Mouse (Mus musculus) midbrain, embryonic 11.5 days (tissue): ENCODE data around the gene Hsd17b6. TPM values are rescaled to one million over a fixed set of nuclear protein-coding genes. Genes with fewer than 3 reads are reported as not detected.
"Not testable (repeated sequence)": the region's sequence is repeated elsewhere in the genome, so short reads cannot be mapped to it uniquely, and the experiment has no call there.

ENCODE experiments used
- ATAC-seq: fragments of 200-750 bp; cut with Nextera tagmentation; 2 replicates; pipeline ENCODE4 v1.8.0; 2017; ENCODE audit warnings: moderate TSS enrichment, moderate library complexity; ENCODE audit not compliant: low FRiP score
- DNase-seq: peaks from one replicate; pipeline ENCODE4 v3.0.0; 2015; ENCODE audit warnings: low spot score; ENCODE audit errors: missing footprints
- H3K27ac ChIP-seq: fragments of 300-500 bp; sonication (generic); 2 replicates; pipeline ENCODE4 v1.5.1; 2014; ENCODE audit warnings: low read depth, low read length
- H3K27me3 ChIP-seq: fragments of 300-500 bp; sonication (generic); 2 replicates; pipeline ENCODE4 v1.6.1; 2014; ENCODE audit warnings: mild to moderate bottlenecking, low read length, moderate library complexity, mixed read lengths; ENCODE audit not compliant: control insufficient read depth, insufficient read depth
- H3K36me3 ChIP-seq: fragments of 300-500 bp; sonication (generic); 2 replicates; pipeline ENCODE4 v1.6.1; 2014; ENCODE audit warnings: mild to moderate bottlenecking, low read length, moderate library complexity, mixed read lengths; ENCODE audit not compliant: control insufficient read depth, insufficient read depth
- H3K4me1 ChIP-seq: fragments of 300-500 bp; sonication (generic); 2 replicates; pipeline ENCODE4 v1.6.1; 2014; ENCODE audit warnings: low read length; ENCODE audit not compliant: control insufficient read depth, insufficient read depth
- H3K4me2 ChIP-seq: fragments of 300-500 bp; sonication (generic); 2 replicates; pipeline ENCODE4 v1.6.1; 2014; ENCODE audit warnings: mild to moderate bottlenecking, moderate library complexity
- H3K4me3 ChIP-seq: fragments of 300-500 bp; sonication (generic); 2 replicates; pipeline ENCODE4 v1.5.1; 2014; ENCODE audit warnings: low read depth, low read length
- H3K9ac ChIP-seq: fragments of 300-500 bp; sonication (generic); 2 replicates; pipeline ENCODE4 v1.6.1; 2014; ENCODE audit warnings: low read length
- H3K9me3 ChIP-seq: fragments of 300-500 bp; sonication (generic); 2 replicates; pipeline ENCODE4 v1.6.1; 2016; ENCODE audit warnings: low read length; ENCODE audit not compliant: control insufficient read depth
- whole genome bisulfite sequencing: fragments of 180-500 bp; shearing (Covaris S2); extraction: QIAGEN DNeasy Blood & Tissue Kit; methylation state at CpG from one replicate; pipeline ENCODE4 v1.1.7; 2014; 5-methylcytosine and 5-hydroxymethylcytosine counted together
- polyA plus RNA-seq: library from polyadenylated mRNA; unstranded; fragments of >200 nt; fragmentation: Nextera tagmentation; extraction: Ambion mirVana; gene quantifications from 2 replicates; pipeline ENCODE4 v1.2.1, GENCODE M21; 2014

The Hsd17b6 gene
- polyA plus RNA-seq = not detected in 2 replicates

DNA sequence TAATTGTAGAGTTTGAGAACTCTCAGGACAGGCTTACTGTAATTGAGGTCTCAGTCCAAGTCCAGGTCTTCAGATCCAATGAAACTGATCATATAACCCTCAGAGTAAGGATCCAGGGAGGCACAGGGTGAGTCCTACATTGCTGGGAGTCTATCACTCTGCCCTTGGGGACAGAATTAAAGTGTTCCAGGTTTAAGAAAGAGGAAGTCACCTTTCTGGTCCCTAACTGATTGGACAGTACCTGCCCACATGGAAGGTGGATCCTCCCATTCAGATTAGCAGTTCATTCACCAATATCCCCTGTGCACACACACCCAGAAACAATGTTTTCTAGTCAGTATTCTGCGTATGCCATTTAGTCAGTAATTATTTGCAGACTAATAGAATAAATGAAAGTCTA, at the start of gene Hsd17b6:
Gene Hsd17b6, minus strand, starts transcription at position 166 of the 400 bp plus-strand sequence.
- ATAC-seq = no peak
- no peaks in the 10 kb centered on the region for H3K4me1 ChIP-seq
- no peaks in the 10 kb centered on the region for H3K36me3 ChIP-seq
- no peaks in the 10 kb centered on the region for H3K9me3 ChIP-seq
- DNase-seq = no peak
- no peak within 1 kb of the TSS for H3K9ac ChIP-seq
- H3K27ac ChIP-seq = no peak within 1 kb of the TSS
- no peak within 1 kb of the TSS for H3K4me3 ChIP-seq
- 94% methylated on average over 1 of the region's 1 CpGs for WGBS
- no peak within 1 kb of the TSS for H3K4me2 ChIP-seq
- no peaks in the 10 kb centered on the region for H3K27me3 ChIP-seq

DNA sequence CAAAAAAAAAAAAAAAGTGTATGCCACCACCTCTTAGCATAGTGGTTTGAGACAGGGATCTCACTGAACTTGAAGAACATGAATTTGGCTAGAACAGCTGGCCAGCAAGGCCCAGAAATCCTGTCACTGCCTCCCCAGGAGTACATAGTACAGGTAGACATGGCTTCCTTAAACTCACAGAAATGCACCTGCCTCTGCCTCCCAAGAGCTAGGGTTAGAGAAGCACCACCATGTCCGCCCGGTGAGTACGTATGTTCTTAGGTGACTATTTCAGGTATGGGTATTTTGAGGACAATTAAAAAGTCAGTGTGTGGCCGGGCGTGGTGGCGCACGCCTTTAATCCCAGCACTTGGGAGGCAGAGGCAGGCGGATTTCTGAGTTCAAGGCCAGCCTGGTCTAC, 45.6 kb upstream of the Hsd17b6 start:
- Histone ChIP-seq H3K27ac (no peak overlapping the region), H3K9me3 (no peaks in the 10 kb centered on the region), H3K4me3 (no peak overlapping the region), H3K4me1 (peaks cover 3% of the 10 kb centered on the region), H3K27me3 (no peaks in the 10 kb centered on the region), H3K36me3 (peaks cover 17% of the 10 kb centered on the region), H3K9ac (no peak overlapping the region), H3K4me2 (no peak overlapping the region)
- no peak for DNase-seq
- no peak for ATAC-seq
- 93% methylated on average over 8 of the region's 8 CpGs for WGBS

DNA sequence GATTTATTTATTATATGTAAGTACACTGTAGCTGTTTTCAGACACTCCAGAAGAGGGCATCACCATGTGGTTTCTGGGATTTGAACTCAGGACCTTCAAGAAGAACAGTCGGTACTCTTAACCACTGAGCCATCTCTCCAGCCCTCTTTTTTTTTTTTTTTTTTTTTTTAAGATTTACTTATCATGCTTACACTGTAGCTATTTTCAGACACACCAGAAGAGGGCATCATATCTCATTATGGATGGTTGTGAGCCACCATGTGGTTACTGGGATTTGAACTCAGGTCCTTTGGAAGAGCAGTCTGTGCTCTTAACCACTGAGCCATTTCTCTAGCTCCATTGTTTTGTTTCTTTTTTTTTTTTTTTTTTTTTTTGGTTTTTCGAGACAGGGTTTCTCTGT, 44.7 kb upstream of the Hsd17b6 start:
- not testable (repeated sequence) for H3K9ac ChIP-seq, H3K4me3 ChIP-seq, H3K27me3 ChIP-seq, H3K4me2 ChIP-seq, H3K4me1 ChIP-seq, H3K9me3 ChIP-seq, ATAC-seq, H3K27ac ChIP-seq, DNase-seq
- 94% methylated on average over 1 of the region's 2 CpGs for WGBS
- peaks cover 17% of the 10 kb centered on the region for H3K36me3 ChIP-seq

DNA sequence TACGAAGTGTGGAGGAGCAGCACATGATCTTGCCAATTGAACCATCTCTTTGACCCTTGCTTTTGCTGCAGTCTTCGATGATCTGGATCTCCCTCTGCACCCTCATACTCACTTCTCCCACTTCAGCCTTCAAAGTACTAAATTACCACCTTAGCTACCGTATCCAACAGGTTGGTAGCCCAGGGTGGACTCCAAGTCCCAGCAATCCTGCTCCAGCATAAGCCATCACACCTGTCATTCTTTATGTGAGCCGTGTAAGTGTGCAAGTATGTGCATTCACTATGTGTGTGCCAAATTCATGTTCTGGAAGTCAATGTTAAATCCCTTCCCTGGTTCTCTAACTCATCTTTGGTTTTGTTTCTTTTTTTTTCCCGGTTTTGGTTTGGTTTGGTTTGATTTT, 44.2 kb upstream of the Hsd17b6 start:
- WGBS = 97% methylated on average over 5 of the region's 5 CpGs
- H3K27me3 ChIP-seq = no peaks in the 10 kb centered on the region
- DNase-seq (no peak), ATAC-seq (no peak)
- no peak overlapping the region for H3K4me2 ChIP-seq
- no peak overlapping the region for H3K4me3 ChIP-seq
- no peaks in the 10 kb centered on the region for H3K9me3 ChIP-seq
- H3K36me3 ChIP-seq = peaks cover 21% of the 10 kb centered on the region
- H3K9ac ChIP-seq = no peak overlapping the region
- H3K27ac ChIP-seq = no peak overlapping the region
- no peaks in the 10 kb centered on the region for H3K4me1 ChIP-seq

DNA sequence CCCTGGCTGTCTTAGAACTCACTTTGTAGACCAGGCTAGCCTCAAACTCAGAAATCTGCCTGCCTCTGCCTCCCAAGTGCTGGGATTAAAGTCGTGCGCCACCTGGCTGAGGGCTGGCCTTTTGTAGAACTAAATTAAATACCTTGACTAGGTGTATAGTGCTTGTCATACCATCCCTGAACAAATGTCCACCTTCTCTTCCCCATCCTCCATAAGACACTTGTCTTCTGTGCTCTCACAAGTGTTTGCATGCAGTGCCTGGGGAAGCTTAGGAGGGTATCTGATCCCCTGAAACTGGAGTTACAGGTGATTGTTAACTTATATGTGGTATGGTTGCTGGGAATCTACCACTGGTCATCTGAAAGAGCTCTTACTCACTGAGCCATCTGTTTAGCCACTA, 42.9 kb upstream of the Hsd17b6 start:
- no peak for ATAC-seq
- Histone ChIP-seq H3K4me1 (no peaks in the 10 kb centered on the region), H3K4me2 (no peak overlapping the region), H3K4me3 (no peak overlapping the region), H3K36me3 (peaks cover 28% of the 10 kb centered on the region), H3K9ac (no peak overlapping the region), H3K27ac (no peak overlapping the region), H3K9me3 (no peaks in the 10 kb centered on the region), H3K27me3 (no peaks in the 10 kb centered on the region)
- WGBS = 86% methylated on average over 2 of the region's 2 CpGs
- DNase-seq = no peak

DNA sequence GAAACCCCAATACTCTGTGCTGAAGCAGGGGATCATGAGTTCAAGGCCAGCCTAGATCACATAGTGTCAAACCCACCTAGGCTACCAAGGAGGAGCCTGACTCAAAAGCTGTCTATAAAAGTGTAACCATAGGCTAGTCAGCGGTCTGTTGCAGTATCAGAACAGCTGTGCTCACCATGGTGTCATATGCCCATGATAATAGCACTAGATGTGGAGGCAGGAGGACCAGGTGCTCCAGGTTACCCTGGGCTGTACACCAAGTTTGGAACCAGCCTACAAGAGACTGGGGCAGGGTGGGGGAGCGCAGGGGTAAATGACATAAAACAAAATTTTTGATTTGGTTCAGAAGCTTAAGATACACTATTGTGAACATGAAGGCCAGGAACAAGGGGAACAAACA, 42.3 kb upstream of the Hsd17b6 start:
- no peak overlapping the region for H3K4me2 ChIP-seq
- H3K36me3 ChIP-seq = peaks cover 28% of the 10 kb centered on the region
- no peaks in the 10 kb centered on the region for H3K9me3 ChIP-seq
- no peak overlapping the region for H3K9ac ChIP-seq
- H3K27me3 ChIP-seq = no peaks in the 10 kb centered on the region
- no peak for DNase-seq
- no peak overlapping the region for H3K27ac ChIP-seq
- WGBS = 93% methylated on average over 2 of the region's 2 CpGs
- no peaks in the 10 kb centered on the region for H3K4me1 ChIP-seq
- no peak overlapping the region for H3K4me3 ChIP-seq
- ATAC-seq = 0 out of 2 replicates have a peak, but pooled peaks have one; percentile 57

DNA sequence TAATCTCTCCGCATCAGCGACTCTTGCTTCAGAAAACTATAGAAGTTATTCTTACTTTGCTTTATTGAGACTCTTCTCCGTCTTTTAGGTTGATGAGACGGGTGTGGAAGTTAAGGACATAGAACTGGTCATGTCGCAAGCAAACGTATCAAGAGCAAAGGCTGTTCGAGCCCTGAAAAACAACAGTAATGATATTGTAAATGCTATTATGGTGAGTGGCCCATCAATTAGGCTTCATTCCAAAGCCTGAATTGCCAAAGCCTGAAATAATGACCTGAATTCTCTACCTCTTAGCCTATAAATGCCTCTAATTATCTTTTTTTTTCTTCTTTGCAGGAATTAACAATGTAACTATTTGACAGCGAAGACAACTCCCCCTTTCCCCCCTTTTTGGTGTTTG, 40.7 kb upstream of the Hsd17b6 start:
- no peak overlapping the region for H3K4me2 ChIP-seq
- no peaks in the 10 kb centered on the region for H3K9me3 ChIP-seq
- peaks cover 32% of the 10 kb centered on the region for H3K36me3 ChIP-seq
- no peaks in the 10 kb centered on the region for H3K27me3 ChIP-seq
- no peaks in the 10 kb centered on the region; the same call in none of the 2 replicates for H3K4me1 ChIP-seq
- no peak overlapping the region for H3K9ac ChIP-seq
- H3K27ac ChIP-seq = no peak overlapping the region
- no peak for ATAC-seq
- no peak overlapping the region for H3K4me3 ChIP-seq
- 97% methylated on average over 8 of the region's 8 CpGs for WGBS
- DNase-seq = peak; percentile 69

DNA sequence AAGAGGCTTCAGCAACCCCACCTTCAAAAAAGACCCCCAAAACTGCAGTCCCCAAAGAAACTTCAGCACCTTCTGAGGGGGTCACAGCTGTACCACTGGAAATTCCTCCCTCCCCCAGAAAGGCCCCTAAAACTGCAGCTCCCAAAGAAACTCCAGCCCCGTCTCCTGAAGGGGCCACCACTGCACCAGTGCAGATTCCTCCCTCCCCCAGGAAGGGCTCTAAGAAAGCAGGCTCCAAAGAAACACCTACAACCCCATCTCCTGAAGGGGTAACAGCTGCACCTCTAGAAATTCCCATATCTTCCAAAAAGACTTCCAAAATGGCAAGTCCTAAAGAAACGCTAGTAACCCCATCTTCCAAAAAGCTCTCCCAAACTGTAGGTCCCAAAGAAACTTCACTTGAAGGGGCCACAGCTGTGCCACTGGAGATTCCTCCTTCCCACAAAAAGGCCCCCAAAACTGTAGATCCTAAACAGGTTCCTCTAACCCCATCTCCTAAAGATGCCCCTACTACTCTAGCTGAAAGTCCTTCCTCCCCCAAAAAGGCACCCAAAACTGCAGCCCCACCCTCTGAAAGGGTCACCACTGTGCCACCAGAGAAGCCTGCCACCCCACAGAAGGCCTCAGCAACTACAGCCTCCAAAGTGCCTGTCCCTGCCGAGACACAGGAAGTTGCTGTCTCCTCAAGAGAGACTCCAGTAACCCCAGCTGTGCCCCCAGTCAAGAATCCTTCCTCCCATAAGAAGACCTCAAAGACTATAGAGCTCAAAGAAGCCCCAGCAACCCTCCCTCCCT, 35.8 kb upstream of the Hsd17b6 start:
- Histone ChIP-seq H3K4me3 (no peak overlapping the region), H3K4me1 (peaks cover 3% of the 10 kb centered on the region), H3K9ac (no peak overlapping the region), H3K9me3 (no peaks in the 10 kb centered on the region), H3K36me3 (peaks cover 26% of the 10 kb centered on the region), H3K27me3 (no peaks in the 10 kb centered on the region), H3K27ac (no peak overlapping the region), H3K4me2 (no peak overlapping the region)
- WGBS = 79% methylated on average over 3 of the region's 3 CpGs
- DNase-seq (peak; percentile 74), ATAC-seq (no peak)

DNA sequence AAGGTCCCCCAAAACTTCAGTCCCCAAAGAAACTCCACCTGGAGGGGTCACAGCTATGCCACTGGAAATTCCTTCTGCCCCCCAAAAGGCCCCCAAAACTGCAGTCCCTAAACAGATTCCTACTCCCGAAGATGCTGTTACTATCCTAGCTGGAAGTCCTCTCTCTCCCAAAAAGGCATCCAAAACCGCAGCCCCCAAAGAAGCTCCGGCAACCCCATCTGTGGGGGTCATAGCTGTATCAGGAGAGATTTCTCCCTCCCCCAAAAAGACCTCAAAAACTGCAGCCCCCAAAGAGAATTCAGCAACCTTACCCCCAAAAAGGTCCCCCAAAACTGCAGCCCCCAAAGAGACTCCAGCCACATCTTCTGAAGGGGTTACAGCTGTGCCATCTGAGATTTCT, 35.1 kb upstream of the Hsd17b6 start:
- H3K36me3 ChIP-seq = peaks cover 28% of the 10 kb centered on the region
- no peak overlapping the region for H3K9ac ChIP-seq
- DNase-seq (peak; percentile 61), ATAC-seq (no peak)
- H3K4me1 ChIP-seq = peaks cover 7% of the 10 kb centered on the region
- H3K4me3 ChIP-seq = no peak overlapping the region
- H3K9me3 ChIP-seq = no peaks in the 10 kb centered on the region
- WGBS = 91% methylated on average over 3 of the region's 3 CpGs
- no peak overlapping the region for H3K4me2 ChIP-seq
- no peaks in the 10 kb centered on the region for H3K27me3 ChIP-seq
- H3K27ac ChIP-seq = no peak overlapping the region
